Mouse (Mus musculus) lung, embryonic 14.5 days (tissue): ENCODE measurements at regions not wholly inside any gene's neighbourhood (a gene's known extent, or its start where the extent isn't known, plus 50 kb on each side); places are given as distances from the start of the nearest gene placed in this dataset.
A peak's percentile ranks its signal among the peaks of the same experiment; 100 is the strongest.

Source experiments
- ATAC-seq: fragments of 200-750 bp; cut with Nextera tagmentation; 2 replicates; pipeline ENCODE4 v1.8.0; 2017; ENCODE audit warnings: mild to moderate bottlenecking, moderate TSS enrichment, moderate library complexity; ENCODE audit not compliant: insufficient read depth
- DNase-seq: peaks from one replicate; pipeline ENCODE4 v3.0.0-alpha.2; 2015
- H3K27ac ChIP-seq: fragments of 300-500 bp; sonication (generic); 2 replicates; pipeline ENCODE4 v1.5.1; 2014; ENCODE audit warnings: low read depth, mild to moderate bottlenecking, moderate library complexity
- H3K27me3 ChIP-seq: fragments of 300-500 bp; sonication (generic); 2 replicates; pipeline ENCODE4 v1.6.1; 2014; ENCODE audit warnings: low read length, control low read depth; ENCODE audit not compliant: insufficient read depth
- H3K36me3 ChIP-seq: fragments of 300-500 bp; sonication (generic); 2 replicates; pipeline ENCODE4 v1.6.1; 2014; ENCODE audit warnings: control low read depth; ENCODE audit not compliant: insufficient read depth
- H3K4me1 ChIP-seq: fragments of 300-500 bp; sonication (generic); 2 replicates; pipeline ENCODE4 v1.6.1; 2014; ENCODE audit warnings: antibody characterized with exemption, control low read depth; ENCODE audit not compliant: insufficient read depth
- H3K4me2 ChIP-seq: fragments of 300-500 bp; sonication (generic); 2 replicates; pipeline ENCODE4 v1.6.1; 2014; ENCODE audit warnings: mild to moderate bottlenecking
- H3K4me3 ChIP-seq: fragments of 300-500 bp; sonication (generic); 2 replicates; pipeline ENCODE4 v1.5.1; 2014; ENCODE audit warnings: low read depth, low read length
- H3K9ac ChIP-seq: fragments of 300-500 bp; sonication (generic); 2 replicates; pipeline ENCODE4 v1.6.1; 2014
- H3K9me3 ChIP-seq: fragments of 300-500 bp; sonication (generic); 2 replicates; pipeline ENCODE4 v1.6.1; 2016; ENCODE audit warnings: low read depth, low read length, control low read depth
- CTCF ChIP-seq: IDR thresholded peaks from 2 replicates; pipeline ENCODE4 v1.5.1; 2016; ENCODE audit warnings: antibody characterized with exemption, low read depth
- WGBS: fragments of 180-500 bp; shearing (Covaris S2); extraction: QIAGEN DNeasy Blood & Tissue Kit; methylation state at CpG from one replicate; pipeline ENCODE4 v1.1.7; 2014; 5-methylcytosine and 5-hydroxymethylcytosine counted together

- Histone ChIP-seq H3K4me1 (no peaks in the 10 kb centered on the region), H3K4me2 (no peak overlapping the region), H3K36me3 (no peaks in the 10 kb centered on the region), H3K27me3 (no peaks in the 10 kb centered on the region), H3K4me3 (no peak overlapping the region), H3K9ac (no peak overlapping the region), H3K27ac (no peak overlapping the region), H3K9me3 (no peaks in the 10 kb centered on the region)
- 60% methylated on average over 11 of the region's 11 CpGs for WGBS
- DNase-seq (no peak), ATAC-seq (no peak)
- no peak for TF ChIP-seq CTCF
These were observed 105.0 kb downstream of the Ppp4r2 start for GRCm38 (mm10) chr6:100938376-100938775.

GRCm38 (mm10) chr6:100939042-100939441 is 105.6 kb downstream of the Ppp4r2 start:
- no peak for DNase-seq
- Histone ChIP-seq H3K27ac (no peak overlapping the region), H3K4me3 (no peak overlapping the region), H3K36me3 (no peaks in the 10 kb centered on the region), H3K4me2 (no peak overlapping the region), H3K27me3 (no peaks in the 10 kb centered on the region), H3K9ac (no peak overlapping the region), H3K9me3 (no peaks in the 10 kb centered on the region), H3K4me1 (no peaks in the 10 kb centered on the region)
- 62% methylated on average over 12 of the region's 12 CpGs for WGBS
- ATAC-seq: no peak
- TF ChIP-seq CTCF: no peak

DNA sequence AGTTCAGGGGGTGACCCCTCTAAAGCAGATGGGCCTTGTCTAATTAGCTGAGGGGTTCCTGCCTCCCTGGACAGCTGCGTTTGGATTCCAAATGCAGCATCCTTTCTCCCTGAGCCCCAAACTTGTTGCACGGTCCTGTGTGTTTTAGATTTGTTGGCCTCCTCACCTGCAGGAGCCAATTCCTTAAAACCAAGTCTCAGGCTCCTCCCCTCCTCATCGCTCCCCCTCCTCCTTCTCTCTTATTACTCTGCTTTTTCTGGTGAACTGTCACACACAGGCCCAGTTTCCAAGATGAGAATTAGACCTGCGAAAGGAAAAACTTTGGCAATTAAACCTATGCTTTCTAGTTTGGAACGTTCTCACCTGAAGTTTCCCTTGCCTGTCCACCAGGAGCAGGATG is 106.3 kb downstream of the Ppp4r2 start:
- no peak overlapping the region for H3K27ac ChIP-seq
- 77% methylated on average over 5 of the region's 5 CpGs for WGBS
- ATAC-seq (no peak), DNase-seq (no peak)
- no peaks in the 10 kb centered on the region for H3K27me3 ChIP-seq
- no peak for TF ChIP-seq CTCF
- no peak overlapping the region for H3K9ac ChIP-seq
- no peaks in the 10 kb centered on the region for H3K36me3 ChIP-seq
- no peak overlapping the region for H3K4me3 ChIP-seq
- no peak overlapping the region for H3K4me2 ChIP-seq
- no peaks in the 10 kb centered on the region for H3K4me1 ChIP-seq
- H3K9me3 ChIP-seq: no peaks in the 10 kb centered on the region

DNA sequence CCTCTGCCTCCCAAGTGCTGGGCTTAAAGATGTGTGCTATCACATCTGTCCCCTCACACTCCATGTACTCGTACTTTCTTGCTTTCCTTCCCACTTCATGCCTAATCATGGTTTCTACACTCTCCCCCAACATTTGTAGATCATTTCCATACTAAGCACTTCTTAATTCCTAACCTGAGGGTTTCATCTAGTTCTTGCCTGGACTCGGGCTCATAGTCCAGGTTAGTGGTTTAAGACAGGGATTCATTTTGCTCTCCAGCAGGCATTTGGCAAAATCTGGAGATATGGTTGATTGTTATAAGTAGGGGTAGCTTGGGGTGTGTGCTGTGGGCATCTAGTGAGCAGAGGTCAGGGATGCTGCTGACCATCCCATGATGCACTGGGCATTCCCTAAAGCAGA is 108.3 kb downstream of the Ppp4r2 start:
- no peak overlapping the region for H3K9ac ChIP-seq
- 66% methylated on average over 2 of the region's 2 CpGs for WGBS
- H3K27me3 ChIP-seq: no peaks in the 10 kb centered on the region
- no peak overlapping the region for H3K4me3 ChIP-seq
- no peaks in the 10 kb centered on the region for H3K4me1 ChIP-seq
- no peaks in the 10 kb centered on the region for H3K36me3 ChIP-seq
- DNase-seq (no peak), ATAC-seq (no peak)
- no peak overlapping the region for H3K4me2 ChIP-seq
- no peaks in the 10 kb centered on the region for H3K9me3 ChIP-seq
- H3K27ac ChIP-seq: no peak overlapping the region
- no peak for TF ChIP-seq CTCF

DNA sequence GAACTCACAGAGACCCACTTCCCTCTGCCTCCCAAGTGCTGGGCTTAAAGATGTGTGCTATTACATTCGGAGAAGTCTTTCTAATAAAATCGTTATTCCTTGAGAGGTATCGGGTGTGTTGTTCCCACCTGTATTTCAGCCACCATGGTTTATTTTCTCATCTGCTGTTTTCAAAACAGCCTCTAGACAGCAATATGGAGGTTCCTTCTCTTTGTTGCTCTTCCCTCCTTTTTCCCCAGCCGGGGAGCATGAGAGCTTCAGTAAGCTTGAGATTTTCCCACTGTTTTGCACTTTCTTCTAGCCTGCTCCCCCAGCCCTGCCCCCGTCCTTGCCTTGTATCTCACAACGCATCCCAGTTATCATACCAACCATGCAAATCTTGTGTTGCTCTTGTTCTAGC is 109.5 kb downstream of the Ppp4r2 start:
- no peak for TF ChIP-seq CTCF
- Histone ChIP-seq H3K9ac (no peak overlapping the region), H3K4me1 (no peaks in the 10 kb centered on the region), H3K27ac (no peak overlapping the region), H3K36me3 (no peaks in the 10 kb centered on the region), H3K27me3 (no peaks in the 10 kb centered on the region), H3K4me2 (no peak overlapping the region), H3K9me3 (no peaks in the 10 kb centered on the region), H3K4me3 (no peak overlapping the region)
- 87% methylated on average over 6 of the region's 6 CpGs for WGBS
- no peak for ATAC-seq
- no peak for DNase-seq

- no peak overlapping the region for H3K27ac ChIP-seq
- 62% methylated on average over 2 of the region's 2 CpGs for WGBS
These were observed 112.4 kb downstream of the Ppp4r2 start for GRCm38 (mm10) chr6:100945796-100946195.

DNA sequence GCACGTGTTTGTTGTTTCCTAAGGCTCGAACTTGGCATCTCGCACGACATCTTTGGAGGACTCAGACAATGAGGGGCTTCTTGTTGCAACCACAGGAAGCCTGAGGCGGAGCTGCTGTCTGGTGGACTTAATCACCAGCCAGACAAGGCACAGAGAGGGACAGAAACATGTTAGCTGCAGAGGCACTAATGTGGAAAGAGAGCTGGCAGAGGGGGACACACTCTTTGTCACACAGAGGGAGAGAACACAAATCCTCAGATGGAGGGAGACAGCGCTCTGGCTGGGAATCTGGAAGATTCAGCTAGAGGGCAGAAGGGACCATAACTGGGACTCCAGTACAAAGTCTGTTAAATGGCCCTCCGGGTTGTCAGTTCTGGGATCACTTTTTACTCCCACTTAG is 114.9 kb downstream of the Ppp4r2 start:
- no peak overlapping the region for H3K4me3 ChIP-seq
- H3K4me1 ChIP-seq: no peaks in the 10 kb centered on the region
- no peaks in the 10 kb centered on the region for H3K27me3 ChIP-seq
- no peak overlapping the region for H3K9ac ChIP-seq
- no peaks in the 10 kb centered on the region for H3K9me3 ChIP-seq
- ATAC-seq: no peak
- TF ChIP-seq CTCF: no peak
- 65% methylated on average over 7 of the region's 7 CpGs for WGBS
- no peaks in the 10 kb centered on the region for H3K36me3 ChIP-seq
- no peak for DNase-seq
- H3K27ac ChIP-seq: no peak overlapping the region
- no peak overlapping the region for H3K4me2 ChIP-seq

More at GRCm38 (mm10) chr6:100945796-100946195, 112.4 kb downstream of the Ppp4r2 start:
- no peak overlapping the region for H3K4me2 ChIP-seq
- no peaks in the 10 kb centered on the region for H3K4me1 ChIP-seq
- ATAC-seq: peak; percentile 65; the same call in 1 of the 2 replicates
- H3K36me3 ChIP-seq: no peaks in the 10 kb centered on the region
- H3K9me3 ChIP-seq: no peaks in the 10 kb centered on the region
- TF ChIP-seq CTCF: no peak
- no peak overlapping the region for H3K4me3 ChIP-seq
- no peaks in the 10 kb centered on the region for H3K27me3 ChIP-seq
- no peak overlapping the region for H3K9ac ChIP-seq
- DNase-seq: peak; percentile 51

DNA sequence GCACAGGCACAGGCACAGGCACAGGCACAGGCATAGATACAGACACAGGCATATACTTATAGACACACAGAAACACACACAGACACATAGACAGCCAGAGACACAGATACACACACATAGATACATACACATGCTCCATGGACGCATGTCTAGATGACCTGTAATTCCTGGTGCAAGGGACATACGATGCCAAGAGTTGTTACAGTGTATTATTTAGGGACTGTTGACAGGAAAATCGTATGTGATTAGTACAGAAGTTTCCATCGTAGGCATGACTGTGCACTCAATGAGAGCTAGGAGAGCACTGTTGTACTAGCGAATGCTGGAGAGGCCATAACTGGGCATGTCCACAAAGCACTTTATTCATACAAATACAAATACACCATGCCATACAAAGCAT is 118.2 kb downstream of the Ppp4r2 start:
- H3K27me3 ChIP-seq: no peaks in the 10 kb centered on the region
- H3K9me3 ChIP-seq: no peaks in the 10 kb centered on the region
- WGBS: 74% methylated on average over 5 of the region's 5 CpGs
- no peaks in the 10 kb centered on the region for H3K36me3 ChIP-seq
- no peak overlapping the region for H3K4me3 ChIP-seq
- TF ChIP-seq CTCF: no peak
- no peak for DNase-seq
- H3K27ac ChIP-seq: no peak overlapping the region
- H3K4me2 ChIP-seq: no peak overlapping the region
- ATAC-seq: no peak
- H3K9ac ChIP-seq: no peak overlapping the region
- no peaks in the 10 kb centered on the region for H3K4me1 ChIP-seq
